Mouse (Mus musculus) urinary bladder, adult 18-20 months (tissue): ENCODE measurements around the gene Stat5a.

Source experiments
- DNase-seq, 2 experiments: peaks; one replicate each; pipeline ENCODE4 v3.0.0; 2022; ENCODE audit warnings: low spot score in 2 of 2, mixed read lengths in 2 of 2

Gene Stat5a

DNA sequence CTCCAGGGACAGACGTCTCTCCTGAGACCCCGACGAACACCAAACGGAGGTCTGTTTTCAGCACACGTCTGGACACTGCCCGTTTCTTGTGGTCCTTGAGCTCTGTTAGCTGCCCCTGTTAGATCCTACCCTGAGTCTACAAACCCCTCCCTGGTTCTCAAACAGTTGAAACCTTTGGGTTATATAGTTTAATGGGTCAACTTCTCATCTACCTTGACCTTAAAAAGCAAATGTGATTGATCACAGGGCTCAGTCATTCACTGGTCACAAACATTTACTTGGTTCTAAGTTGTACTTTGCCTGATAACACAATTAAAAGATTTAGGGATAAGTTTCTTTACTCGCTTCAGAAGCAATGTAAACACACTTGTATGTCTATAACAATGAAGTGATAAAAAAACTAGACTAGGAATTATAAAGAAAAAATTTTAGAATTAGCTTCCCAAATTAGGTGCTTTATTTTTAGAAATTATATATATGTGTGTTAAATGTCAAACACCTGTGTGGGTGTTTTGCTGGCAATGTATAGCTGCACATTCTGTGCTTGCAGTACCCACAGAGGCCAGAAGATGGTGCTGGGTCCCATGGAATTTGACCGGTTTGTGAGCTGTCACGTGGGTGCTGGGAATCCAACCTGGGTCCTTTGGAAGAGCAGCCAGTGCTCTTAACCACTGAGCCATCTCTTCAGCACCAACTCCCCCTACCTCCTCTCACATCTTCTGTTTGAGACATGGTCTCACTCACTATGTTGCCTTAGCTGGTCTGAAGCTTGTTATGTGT lies 22.0 kb upstream of the Stat5a start:
- no peak for DNase-seq

GRCm38 (mm10) chr11:100838894-100839293 lies 20.3 kb upstream of the Stat5a start:
- DNase-seq = no peak

- DNase-seq = no peak
These were observed 19.6 kb upstream of the Stat5a start for GRCm38 (mm10) chr11:100839523-100839922.

GRCm38 (mm10) chr11:100840866-100841265 lies 18.3 kb upstream of the Stat5a start:
- no peak for DNase-seq

DNA sequence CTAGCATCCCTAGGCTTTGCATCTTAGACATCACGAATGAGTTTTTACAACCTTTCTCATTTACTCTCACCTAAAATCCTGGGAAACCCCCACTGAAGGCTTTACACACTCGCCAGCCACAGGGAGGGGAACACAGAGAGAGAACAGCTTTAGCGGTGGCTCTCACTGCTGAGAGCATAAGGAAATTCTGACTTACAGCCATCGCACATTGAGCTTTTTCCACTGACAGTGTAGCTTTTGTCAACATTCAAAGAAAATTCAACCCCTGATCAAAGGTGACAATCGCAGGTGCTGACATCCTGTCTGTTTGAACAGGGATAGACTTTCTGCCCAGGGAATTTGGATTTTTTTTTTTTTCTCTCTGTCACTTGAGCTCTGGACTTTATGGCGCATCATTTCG lies 17.1 kb upstream of the Stat5a start:
- no peak for DNase-seq

DNA sequence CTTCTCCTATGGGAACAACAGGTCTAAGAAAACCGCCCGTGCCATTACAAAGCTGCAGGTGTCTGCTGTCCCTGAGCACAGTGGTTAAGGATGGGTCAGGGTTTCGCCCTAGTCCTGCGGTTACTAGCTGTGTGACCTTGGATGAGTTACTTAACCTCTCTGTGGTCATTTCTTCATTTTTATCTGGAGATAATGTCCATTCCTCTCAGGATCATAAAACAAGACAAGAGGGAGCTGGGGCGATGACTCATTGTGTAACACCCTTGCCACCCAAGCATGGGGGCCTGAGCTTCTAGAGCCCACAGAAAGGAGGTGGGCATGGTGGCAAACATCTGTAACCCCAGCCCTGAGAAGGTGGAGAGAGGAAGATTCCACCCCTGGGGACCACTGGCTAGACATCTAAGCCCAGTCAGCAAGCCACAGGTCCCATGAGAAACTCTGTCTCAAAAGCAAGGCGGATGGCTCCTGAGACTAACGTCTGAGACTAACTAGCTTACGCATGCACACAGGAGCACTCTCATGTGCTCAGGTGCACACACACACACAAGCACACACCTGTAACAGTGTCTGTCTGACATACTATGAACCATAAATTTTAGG lies 16.0 kb upstream of the Stat5a start:
- no peak for DNase-seq

DNA sequence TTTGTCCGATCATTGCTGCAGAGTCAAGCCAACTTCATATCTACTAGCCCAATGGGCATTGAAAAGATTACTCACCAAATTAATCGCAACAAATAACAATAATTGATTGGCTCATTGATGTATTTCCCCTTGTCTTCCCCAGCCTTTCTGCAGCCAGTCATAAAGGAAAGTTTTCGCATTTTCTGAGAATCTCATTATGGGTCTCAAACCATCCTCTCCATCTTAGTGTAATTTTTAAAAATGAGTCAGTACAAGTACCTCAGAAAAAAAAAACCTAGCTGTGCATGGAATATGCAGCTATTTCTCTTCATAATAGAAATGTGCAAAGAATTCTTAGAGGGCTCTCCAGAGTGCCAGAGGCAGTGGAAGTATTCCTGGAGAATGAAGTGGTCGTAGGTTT lies 15.0 kb upstream of the Stat5a start:
- no peak for DNase-seq

- DNase-seq = no peak
These were observed 13.4 kb upstream of the Stat5a start for GRCm38 (mm10) chr11:100845793-100846192.

DNA sequence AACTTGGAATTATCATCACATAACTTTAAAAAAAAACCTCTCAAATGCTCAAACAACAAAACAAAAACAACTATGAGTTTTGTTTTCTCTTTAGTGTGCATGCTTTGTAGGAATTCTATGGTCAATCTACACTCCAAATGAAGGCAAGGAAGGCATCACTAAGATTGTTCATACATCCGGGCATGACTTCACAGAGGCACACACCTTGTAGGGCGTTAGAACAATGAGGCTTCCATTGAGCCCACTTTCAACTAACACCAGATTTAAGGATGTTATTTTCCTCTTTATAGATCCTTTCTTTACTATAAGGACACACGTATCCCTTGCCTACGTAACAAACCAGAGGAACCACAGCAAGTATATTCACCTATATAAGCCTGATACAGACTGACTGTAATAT lies 11.6 kb upstream of the Stat5a start:
- no peak for DNase-seq

GRCm38 (mm10) chr11:100848080-100848479 lies 11.1 kb upstream of the Stat5a start:
- DNase-seq = no peak

- no peak for DNase-seq
These were observed 10.3 kb upstream of the Stat5a start for GRCm38 (mm10) chr11:100848789-100849379.

- no peak for DNase-seq
These were observed 9.6 kb upstream of the Stat5a start for GRCm38 (mm10) chr11:100849456-100850037.

DNA sequence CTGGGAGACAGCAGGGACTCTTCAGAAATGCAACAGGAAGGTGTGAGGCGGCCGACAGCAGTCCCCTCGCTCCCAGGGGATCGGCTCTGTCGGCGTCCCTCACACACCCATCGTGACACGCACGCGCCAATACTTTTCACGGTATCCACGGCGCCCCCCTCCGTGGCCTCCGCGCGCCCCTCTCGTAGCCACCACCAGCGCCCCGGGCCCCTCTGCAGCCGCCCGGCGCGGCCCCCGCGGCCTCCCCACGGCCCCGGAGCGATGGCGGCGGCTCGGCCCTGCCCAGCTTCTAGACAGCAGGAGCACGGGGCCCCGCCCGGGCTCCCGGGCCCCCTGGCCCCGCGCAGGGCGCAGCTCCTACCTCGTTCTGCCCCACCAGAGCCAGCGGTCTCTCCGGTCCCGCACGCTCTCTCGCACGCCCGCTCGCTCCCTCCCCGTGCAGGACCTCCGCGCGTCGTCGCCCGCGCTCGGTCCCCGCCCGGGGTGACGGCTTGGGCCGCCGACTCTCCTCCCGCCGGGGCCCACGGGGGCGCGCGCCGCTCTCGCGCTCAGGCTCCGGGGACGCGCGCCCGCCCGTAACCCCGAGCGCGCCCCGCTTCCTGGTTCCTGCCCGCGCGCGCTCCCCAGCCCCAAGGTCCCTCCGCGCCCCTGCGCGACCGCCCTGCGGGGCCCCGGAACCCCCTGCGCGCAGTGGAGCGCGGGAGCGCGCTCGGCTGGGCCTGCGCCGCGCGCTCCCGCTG lies 8.9 kb upstream of the Stat5a start, which contains the start of gene Stat5b:
Gene Stat5b, minus strand, starts transcription at position 687 of the 740 bp plus-strand sequence.
- DNase-seq = peak in 1 of 2 experiments; percentile 31

GRCm38 (mm10) chr11:100850778-100851528 lies 8.2 kb upstream of the Stat5a start:
- peak; percentile 31 to 77 for DNase-seq

DNA sequence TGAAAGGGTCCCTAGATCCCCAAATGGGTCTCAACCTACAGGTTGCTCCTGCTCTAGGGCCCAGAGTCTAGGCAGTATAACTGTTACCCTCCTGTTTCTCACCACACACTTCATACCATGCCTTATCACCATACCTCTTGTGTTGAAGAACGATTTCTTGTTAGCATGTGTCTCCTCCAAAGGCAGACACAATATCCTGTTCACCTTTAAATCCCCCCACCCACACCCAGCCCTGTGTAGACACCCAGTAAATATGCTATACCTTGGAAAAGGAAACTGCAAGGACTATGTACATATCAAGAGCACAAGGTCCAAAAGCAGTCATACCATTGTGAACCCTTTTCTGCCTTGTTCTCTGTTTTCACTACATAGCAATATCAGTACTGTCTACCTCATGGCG lies 7.1 kb upstream of the Stat5a start:
- DNase-seq = no peak

DNA sequence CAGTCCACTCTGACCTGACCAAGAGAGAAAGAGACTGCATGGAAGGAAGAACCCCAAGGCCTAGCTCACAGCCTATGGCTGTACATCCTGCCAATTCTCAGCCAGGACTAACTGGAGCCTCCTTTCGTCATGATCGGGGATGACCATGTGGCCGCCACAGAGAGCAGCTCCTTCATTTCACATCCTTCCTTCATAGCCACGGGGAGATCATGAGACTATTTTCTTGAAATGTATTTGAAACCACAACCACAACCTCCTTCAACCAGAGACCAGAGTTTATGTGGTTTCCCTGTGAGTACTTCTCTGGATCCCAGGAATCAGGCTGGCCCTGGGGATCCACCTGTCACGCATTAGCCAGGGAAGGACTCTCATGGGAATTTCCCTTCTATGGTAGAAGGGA lies 6.1 kb upstream of the Stat5a start:
- DNase-seq = no peak

DNA sequence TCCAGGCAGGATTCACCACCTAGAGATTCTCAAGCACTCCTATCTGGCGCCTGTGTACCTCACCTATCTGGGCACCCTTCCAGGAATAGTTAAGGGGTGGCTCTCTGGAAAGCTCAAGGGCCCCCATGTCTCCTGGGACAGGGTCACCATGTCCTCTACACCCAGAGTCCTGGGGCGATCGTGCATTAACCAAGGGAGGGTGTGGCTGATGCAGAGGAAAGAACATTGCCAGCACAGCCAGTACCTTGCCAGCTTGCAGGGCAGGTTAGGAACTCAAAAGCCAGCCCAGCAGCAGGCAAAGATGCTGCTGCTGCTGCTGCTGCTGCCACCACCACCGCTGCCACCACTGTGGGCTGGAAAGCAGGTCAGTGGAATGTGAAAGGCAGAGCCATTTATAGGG lies 4.9 kb upstream of the Stat5a start:
- no peak for DNase-seq

GRCm38 (mm10) chr11:100855178-100855577 lies 4.0 kb upstream of the Stat5a start:
- DNase-seq = no peak

GRCm38 (mm10) chr11:100857960-100858359 lies 1.2 kb upstream of the Stat5a start:
- no peak for DNase-seq

- no peak for DNase-seq
These were observed 476 bp downstream of the Stat5a start for GRCm38 (mm10) chr11:100859579-100860075.
